Mouse (Mus musculus) forebrain, embryonic 16.5 days (tissue): ENCODE results near the gene Tubb2b. TPM values are rescaled to one million over a fixed set of nuclear protein-coding genes. Genes with fewer than 3 reads are reported as not detected.

Experiments used
- ATAC-seq: fragments of 200-750 bp; cut with Nextera tagmentation; 2 replicates; pipeline ENCODE4 v1.8.0; 2017; ENCODE audit warnings: mild to moderate bottlenecking, moderate library complexity
- H3K27ac ChIP-seq: fragments of 300-500 bp; sonication (generic); 2 replicates; pipeline ENCODE4 v1.5.1; 2014; ENCODE audit warnings: low read length, control low read depth
- H3K27me3 ChIP-seq: fragments of 300-500 bp; sonication (generic); replicated peaks from 2 replicates; pipeline ENCODE4 v1.6.1; 2014; ENCODE audit warnings: low read length; ENCODE audit not compliant: control insufficient read depth, insufficient read depth
- H3K36me3 ChIP-seq: fragments of 300-500 bp; sonication (generic); 2 replicates; pipeline ENCODE4 v1.6.1; 2014; ENCODE audit not compliant: control insufficient read depth, insufficient read depth
- H3K4me1 ChIP-seq: fragments of 300-500 bp; sonication (generic); replicated peaks from 2 replicates; pipeline ENCODE4 v1.6.1; 2014; ENCODE audit warnings: low read length; ENCODE audit not compliant: control insufficient read depth, insufficient read depth
- H3K4me2 ChIP-seq: fragments of 300-500 bp; sonication (generic); 2 replicates; pipeline ENCODE4 v1.6.1; 2014; ENCODE audit warnings: mild to moderate bottlenecking, low read length, control low read depth
- H3K4me3 ChIP-seq: fragments of 300-500 bp; sonication (generic); replicated peaks from 2 replicates; pipeline ENCODE4 v1.5.1; 2014; ENCODE audit warnings: mild to moderate bottlenecking, low read length, control low read depth
- H3K9ac ChIP-seq: fragments of 300-500 bp; sonication (generic); replicated peaks from 2 replicates; pipeline ENCODE4 v1.6.1; 2014; ENCODE audit warnings: low read depth, low read length, control low read depth
- H3K9me3 ChIP-seq: fragments of 300-500 bp; sonication (generic); 2 replicates; pipeline ENCODE4 v1.6.1; 2016; ENCODE audit warnings: low read length; ENCODE audit not compliant: control insufficient read depth
- WGBS: fragments of 180-500 bp; shearing (Covaris S2); extraction: QIAGEN DNeasy Blood & Tissue Kit; methylation state at CpG from one replicate; pipeline ENCODE4 v1.1.7; 2014; 5-methylcytosine and 5-hydroxymethylcytosine counted together
- polyA plus RNA-seq: library from polyadenylated mRNA; unstranded; fragments of >200 nt; fragmentation: Nextera tagmentation; extraction: Ambion mirVana; gene quantifications from 2 replicates; pipeline ENCODE4 v1.2.1, GENCODE M21; 2015

The Tubb2b gene
- polyA plus RNA-seq, 1 experiment from 2014 or later: 1,210 TPM

GRCm38 (mm10) chr13:34113086-34113485 is 17.2 kb downstream of the Tubb2b start:
- Histone ChIP-seq H3K9ac (no peak overlapping the region), H3K9me3 (no peaks in the 10 kb centered on the region), H3K4me1 (no peaks in the 10 kb centered on the region), H3K4me3 (no peak overlapping the region), H3K27ac (no peak overlapping the region), H3K27me3 (no peaks in the 10 kb centered on the region), H3K4me2 (no peak overlapping the region), H3K36me3 (no peaks in the 10 kb centered on the region)
- no peak for ATAC-seq
- 96% methylated on average over 3 of the region's 3 CpGs for WGBS

GRCm38 (mm10) chr13:34112369-34113081 is 17.7 kb downstream of the Tubb2b start:
- WGBS: 79% methylated on average over 5 of the region's 5 CpGs
- no peaks in the 10 kb centered on the region for H3K36me3 ChIP-seq

GRCm38 (mm10) chr13:34111878-34112277 is 18.4 kb downstream of the Tubb2b start:
- WGBS: 90% methylated on average over 3 of the region's 3 CpGs
- no peak overlapping the region for H3K4me2 ChIP-seq

More at GRCm38 (mm10) chr13:34112369-34113081, 17.7 kb downstream of the Tubb2b start:
- Histone ChIP-seq H3K4me2 (no peak overlapping the region), H3K4me1 (no peaks in the 10 kb centered on the region), H3K4me3 (no peak overlapping the region), H3K27ac (no peak overlapping the region), H3K27me3 (no peaks in the 10 kb centered on the region), H3K9me3 (no peaks in the 10 kb centered on the region), H3K9ac (no peak overlapping the region)
- ATAC-seq: no peak

GRCm38 (mm10) chr13:34111019-34111418 is 19.2 kb downstream of the Tubb2b start:
- H3K9ac ChIP-seq: no peak overlapping the region
- no peak overlapping the region for H3K4me2 ChIP-seq
- ATAC-seq: no peak
- H3K36me3 ChIP-seq: no peaks in the 10 kb centered on the region
- H3K4me1 ChIP-seq: no peaks in the 10 kb centered on the region
- WGBS: 81% methylated on average over 5 of the region's 5 CpGs
- H3K27ac ChIP-seq: no peak overlapping the region
- no peaks in the 10 kb centered on the region for H3K9me3 ChIP-seq
- no peak overlapping the region for H3K4me3 ChIP-seq
- no peaks in the 10 kb centered on the region for H3K27me3 ChIP-seq

More at GRCm38 (mm10) chr13:34111878-34112277, 18.4 kb downstream of the Tubb2b start:
- H3K36me3 ChIP-seq: no peaks in the 10 kb centered on the region
- H3K9me3 ChIP-seq: no peaks in the 10 kb centered on the region
- no peak for ATAC-seq
- H3K4me3 ChIP-seq: no peak overlapping the region
- no peaks in the 10 kb centered on the region for H3K27me3 ChIP-seq
- H3K9ac ChIP-seq: no peak overlapping the region
- no peaks in the 10 kb centered on the region for H3K4me1 ChIP-seq
- no peak overlapping the region for H3K27ac ChIP-seq

GRCm38 (mm10) chr13:34109677-34110058 is 20.6 kb downstream of the Tubb2b start:
- H3K4me2 ChIP-seq: no peak overlapping the region
- H3K9ac ChIP-seq: no peak overlapping the region
- H3K27ac ChIP-seq: no peak overlapping the region
- no peaks in the 10 kb centered on the region for H3K36me3 ChIP-seq
- H3K4me3 ChIP-seq: no peak overlapping the region
- no peaks in the 10 kb centered on the region for H3K4me1 ChIP-seq
- 20% methylated on average over 4 of the region's 4 CpGs for WGBS
- no peaks in the 10 kb centered on the region for H3K27me3 ChIP-seq
- no peaks in the 10 kb centered on the region for H3K9me3 ChIP-seq
- no peak for ATAC-seq

- no peaks in the 10 kb centered on the region for H3K27me3 ChIP-seq
- H3K4me3 ChIP-seq: no peak overlapping the region
- H3K9ac ChIP-seq: no peak overlapping the region
- no peaks in the 10 kb centered on the region for H3K9me3 ChIP-seq
- WGBS: 61% methylated on average over 4 of the region's 4 CpGs
- H3K27ac ChIP-seq: no peak overlapping the region
- H3K36me3 ChIP-seq: no peaks in the 10 kb centered on the region
- ATAC-seq: no peak
- H3K4me2 ChIP-seq: no peak overlapping the region
- no peaks in the 10 kb centered on the region for H3K4me1 ChIP-seq
Observed at GRCm38 (mm10) chr13:34109035-34109676, 21.1 kb downstream of the Tubb2b start.

- no peak overlapping the region for H3K9ac ChIP-seq
Observed at GRCm38 (mm10) chr13:34106999-34107398, 23.3 kb downstream of the Tubb2b start.

GRCm38 (mm10) chr13:34106256-34106655 is 24.0 kb downstream of the Tubb2b start:
- H3K36me3 ChIP-seq: no peaks in the 10 kb centered on the region
- H3K4me2 ChIP-seq: no peak overlapping the region
- no peak overlapping the region for H3K4me3 ChIP-seq
- H3K4me1 ChIP-seq: no peaks in the 10 kb centered on the region
- no peaks in the 10 kb centered on the region for H3K9me3 ChIP-seq
- no peak for ATAC-seq
- no peak overlapping the region for H3K27ac ChIP-seq
- no peak overlapping the region for H3K9ac ChIP-seq
- no peaks in the 10 kb centered on the region for H3K27me3 ChIP-seq
- 93% methylated on average over 2 of the region's 2 CpGs for WGBS

More at GRCm38 (mm10) chr13:34106999-34107398, 23.3 kb downstream of the Tubb2b start:
- no peak for ATAC-seq
- H3K4me3 ChIP-seq: no peak overlapping the region
- H3K9me3 ChIP-seq: no peaks in the 10 kb centered on the region
- H3K27ac ChIP-seq: no peak overlapping the region
- no peaks in the 10 kb centered on the region for H3K27me3 ChIP-seq
- 100% methylated on average over 1 of the region's 1 CpGs for whole genome bisulfite sequencing
- no peaks in the 10 kb centered on the region for H3K4me1 ChIP-seq
- H3K4me2 ChIP-seq: no peak overlapping the region
- no peaks in the 10 kb centered on the region for H3K36me3 ChIP-seq

GRCm38 (mm10) chr13:34105364-34105763 is 24.9 kb downstream of the Tubb2b start:
- H3K36me3 ChIP-seq: no peaks in the 10 kb centered on the region
- no peaks in the 10 kb centered on the region for H3K9me3 ChIP-seq
- H3K4me1 ChIP-seq: no peaks in the 10 kb centered on the region
- WGBS: 76% methylated on average over 1 of the region's 1 CpGs
- H3K27ac ChIP-seq: no peak overlapping the region
- H3K27me3 ChIP-seq: no peaks in the 10 kb centered on the region
- no peak overlapping the region for H3K9ac ChIP-seq
- no peak overlapping the region for H3K4me2 ChIP-seq
- no peak for ATAC-seq
- H3K4me3 ChIP-seq: no peak overlapping the region
